Mouse (Mus musculus): ENCODE results near the gene Dnal1. TPM values are rescaled to one million over a fixed set of nuclear protein-coding genes. Genes with fewer than 3 reads are reported as not detected.

Gene Dnal1
- total RNA-seq, 4 experiments from 2014 or later: 76.7 to 97.3 (median 85.4) TPM

GRCm38 (mm10) chr12:84184979-84185378, 70.8 kb downstream of the Dnal1 start:
- no peak for DNase-seq (ENCODE audit: low spot score in 2 of 2)

GRCm38 (mm10) chr12:84185547-84185946, 71.4 kb downstream of the Dnal1 start:
- no peak for DNase-seq (ENCODE audit: low spot score in 2 of 2)

- no peak for DNase-seq (ENCODE audit: low spot score in 2 of 2)
These were observed 72.4 kb downstream of the Dnal1 start for GRCm38 (mm10) chr12:84186536-84186935.

GRCm38 (mm10) chr12:84186950-84187349, 72.8 kb downstream of the Dnal1 start:
- no peak for DNase-seq (ENCODE audit: low spot score in 2 of 2)

- no peak for DNase-seq (ENCODE audit: low spot score in 2 of 2)
These were observed 73.8 kb downstream of the Dnal1 start for GRCm38 (mm10) chr12:84187752-84188601.

GRCm38 (mm10) chr12:84188881-84189444, 74.8 kb downstream of the Dnal1 start:
- no peak for DNase-seq (ENCODE audit: low spot score in 2 of 2)

GRCm38 (mm10) chr12:84190151-84190820, 76.1 kb downstream of the Dnal1 start:
- DNase-seq (ENCODE audit: low spot score in 2 of 2): no peak

- DNase-seq (ENCODE audit: low spot score in 2 of 2): no peak
These were observed 77.0 kb downstream of the Dnal1 start for GRCm38 (mm10) chr12:84191190-84191589.

- DNase-seq (ENCODE audit: low spot score in 2 of 2): no peak
These were observed 77.6 kb downstream of the Dnal1 start for GRCm38 (mm10) chr12:84191770-84192169.

- DNase-seq (ENCODE audit: low spot score in 2 of 2): no peak
These were observed 78.1 kb downstream of the Dnal1 start for GRCm38 (mm10) chr12:84192280-84192679.

GRCm38 (mm10) chr12:84192741-84193641, 78.8 kb downstream of the Dnal1 start:
- peak in 1 of 2 experiments; percentile 41 for DNase-seq (ENCODE audit: low spot score in 2 of 2)

GRCm38 (mm10) chr12:84193642-84194399, 79.7 kb downstream of the Dnal1 start:
- DNase-seq (ENCODE audit: low spot score in 2 of 2): peak; percentile 89 to 91

- no peak for DNase-seq (ENCODE audit: low spot score in 2 of 2)
These were observed 80.4 kb downstream of the Dnal1 start for GRCm38 (mm10) chr12:84194400-84195109.

- DNase-seq (ENCODE audit: low spot score in 2 of 2): no peak
These were observed 81.0 kb downstream of the Dnal1 start for GRCm38 (mm10) chr12:84195195-84195594.

Other genes with a start within 250 kb of the Dnal1 start
- 10 to 100 TPM; 37.5 to 52.2 (median 41.4) TPM for gene Numb, start 192.4 kb upstream of the Dnal1 start, total RNA-seq (2022)
- 10 to 100 TPM; 13.9 to 17.7 (median 15.1) TPM for gene Riox1, start 163.8 kb upstream of the Dnal1 start, total RNA-seq (2022)
- under 1 TPM in 2 of 4 experiments, not detected in 2; 0.11 to 0.14 TPM for gene Heatr4, start 129.5 kb upstream of the Dnal1 start, total RNA-seq (2022)
- 10 to 100 TPM; 13.3 to 15.7 (median 14.6) TPM for gene Acot2, start 126.5 kb upstream of the Dnal1 start, total RNA-seq (2022)
- gene Acot1, start 104.9 kb upstream of the Dnal1 start, total RNA-seq (2022): 10 to 100 TPM; 21.5 to 25.1 (median 24.2) TPM
- 1 to 10 TPM; 2.2 to 3.3 (median 2.7) TPM for gene Acot4, start 76.0 kb upstream of the Dnal1 start, total RNA-seq (2022)
- gene Gm49366, start 75.4 kb upstream of the Dnal1 start, total RNA-seq (2022): not detected
- gene Acot3, start 62.2 kb upstream of the Dnal1 start, total RNA-seq (2022): 1 to 10 TPM; 2.4 to 3.1 (median 2.8) TPM
- gene Acot5, start 45.0 kb upstream of the Dnal1 start, total RNA-seq (2022): 1 to 10 TPM; 4.4 to 5.3 (median 5.2) TPM
- 1 to 10 TPM; 4.5 to 6.1 (median 5.1) TPM for gene Acot6, start 13.7 kb upstream of the Dnal1 start, total RNA-seq (2022)
- gene Pnma1, start 34.1 kb downstream of the Dnal1 start, total RNA-seq (2022): 1 to 10 TPM; 3.1 to 3.9 (median 3.6) TPM
- 10 to 100 TPM; 21.6 to 28.5 (median 26.0) TPM for gene Elmsan1, start 104.5 kb downstream of the Dnal1 start, total RNA-seq (2022)
- 10 to 100 TPM; 28.9 to 48.5 (median 41.2) TPM for gene Ptgr2, start 170.9 kb downstream of the Dnal1 start, total RNA-seq (2022)
- gene Zfp410, start 202.5 kb downstream of the Dnal1 start, total RNA-seq (2022): 10 to 100 TPM; 34.6 to 44.5 (median 37.9) TPM
- gene Coq6, start 247.3 kb downstream of the Dnal1 start, total RNA-seq (2022): 10 to 100 TPM; 25.9 to 30.3 (median 28.5) TPM
- gene Fam161b, start 247.5 kb downstream of the Dnal1 start, total RNA-seq (2022): 10 to 100 TPM; 11.0 to 16.5 (median 13.0) TPM

Measured in layer of hippocampus, adult 8-10 months (tissue).